Mouse (Mus musculus): ENCODE results near the gene Mas1.

GRCm38 (mm10) chr17:12847736-12848135 is 20.2 kb downstream of the Mas1 start:
- TF ChIP-seq CTCF (IDR thresholded peaks at IDR 0.05; ENCODE audit: extremely low read depth, insufficient read length, insufficient replicate concordance, low read depth, low read length) (no peak), POLR2A (IDR thresholded peaks at IDR 0.05; ENCODE audit: low read depth, low read length) (no peak)
